Mouse (Mus musculus) embryo, embryonic 10.5 days (tissue): ENCODE measurements at regions not wholly inside any gene's neighbourhood (a gene's known extent, or its start where the extent isn't known, plus 50 kb on each side); places are given as distances from the start of the nearest gene placed in this dataset.

ENCODE experiments used
- DNase-seq: peaks from one replicate; pipeline ENCODE4 v3.0.0-alpha.2; 2015; ENCODE audit warnings: low spot score

GRCm38 (mm10) chr10:98572782-98573536, 341.2 kb upstream of the Atp2b1 start:
- no peak for DNase-seq

DNA sequence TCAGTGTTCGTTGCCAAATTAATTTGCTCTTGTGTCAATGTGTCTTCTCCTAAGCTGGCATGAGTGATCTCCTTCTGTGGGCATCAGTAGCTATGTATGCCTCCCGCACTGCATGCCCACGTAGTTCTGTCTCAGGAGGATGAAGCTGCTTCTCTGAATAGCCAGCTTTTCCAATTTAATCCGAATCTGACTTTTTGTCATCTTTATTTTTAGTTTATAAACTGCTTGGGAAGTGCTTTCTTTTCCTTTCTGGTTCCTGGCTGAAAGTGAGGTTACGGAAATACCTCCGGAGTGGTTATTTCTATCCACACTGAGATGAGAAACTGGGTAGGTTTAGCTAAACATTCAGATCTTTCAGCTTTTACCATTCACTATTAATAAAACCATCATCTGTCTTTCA, 337.2 kb upstream of the Atp2b1 start:
- no peak for DNase-seq

- DNase-seq = no peak
Observed at GRCm38 (mm10) chr10:98584776-98585175, 329.4 kb upstream of the Atp2b1 start.

GRCm38 (mm10) chr10:98589726-98590125, 324.5 kb upstream of the Atp2b1 start:
- DNase-seq = no peak

DNA sequence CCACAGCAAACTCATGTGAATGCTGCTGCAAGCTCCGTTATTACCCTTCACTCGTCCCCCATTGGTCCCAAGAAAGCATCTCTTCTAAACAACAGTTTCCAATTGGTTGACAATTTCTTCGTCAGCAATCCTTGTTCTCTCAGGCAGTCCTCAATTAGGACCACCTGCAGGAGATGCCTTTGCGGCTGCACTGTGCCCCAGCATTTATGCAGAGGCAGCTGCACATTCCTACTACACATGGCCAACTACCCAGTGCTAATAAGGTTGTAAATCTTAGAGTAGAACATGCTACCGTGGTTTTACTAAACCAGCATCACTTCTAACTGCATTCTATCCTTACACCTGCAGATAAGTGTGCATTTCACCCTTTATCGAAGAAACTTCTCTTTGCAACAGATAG, 322.1 kb upstream of the Atp2b1 start:
- no peak for DNase-seq

DNA sequence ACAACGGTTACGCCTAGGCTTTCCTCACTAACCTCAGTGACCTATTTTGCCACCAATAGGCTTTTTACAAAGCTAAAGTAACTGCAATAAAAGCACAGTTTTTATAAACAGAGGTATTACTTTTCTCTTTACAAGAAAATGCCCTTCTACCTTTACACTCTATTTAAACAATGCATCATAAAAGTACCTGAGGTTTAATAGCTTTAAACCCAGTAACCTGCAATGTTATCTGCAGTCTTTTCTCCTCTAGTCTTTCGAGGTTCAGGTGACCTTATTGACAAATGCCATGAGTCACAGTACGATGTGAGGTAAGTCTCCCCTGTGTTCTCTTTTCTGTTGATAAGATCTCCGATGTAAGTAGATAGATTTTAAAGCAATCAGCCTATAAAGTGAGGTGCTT, 320.3 kb upstream of the Atp2b1 start:
- no peak for DNase-seq

DNA sequence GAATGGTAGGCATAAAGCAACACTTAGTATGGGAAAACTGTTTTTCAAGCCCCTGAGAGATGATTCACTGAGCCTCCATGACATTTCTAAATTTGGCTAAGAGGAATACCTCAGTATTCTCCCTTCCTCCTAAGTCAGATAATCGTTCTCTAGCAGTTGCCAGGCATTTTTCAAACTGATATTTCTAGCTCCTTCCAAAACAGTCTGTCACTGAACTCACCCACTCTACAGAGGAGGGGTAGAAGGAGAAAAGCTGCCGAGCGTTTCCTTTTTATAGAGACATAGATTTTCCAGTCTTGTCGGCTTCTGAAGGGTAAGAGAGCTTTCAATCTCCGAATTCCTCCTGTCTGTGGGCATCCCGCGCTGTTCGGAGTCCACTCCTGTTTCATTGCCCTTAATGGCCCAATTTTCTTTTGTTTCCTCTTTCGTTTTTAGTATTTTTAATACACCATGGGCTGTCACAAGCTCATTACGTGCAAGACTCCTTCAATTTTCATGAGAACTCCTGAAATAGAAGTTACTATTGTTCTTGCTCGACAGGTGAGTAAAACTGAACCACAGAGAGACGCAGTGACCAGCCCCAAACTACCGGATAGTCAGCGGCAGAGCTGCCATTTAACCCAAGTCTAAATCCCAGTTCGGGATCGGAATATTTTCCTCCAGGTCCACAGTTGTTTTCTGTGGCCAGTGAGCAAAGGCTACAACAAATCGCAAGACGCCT, 305.8 kb upstream of the Atp2b1 start:
- DNase-seq = no peak

DNA sequence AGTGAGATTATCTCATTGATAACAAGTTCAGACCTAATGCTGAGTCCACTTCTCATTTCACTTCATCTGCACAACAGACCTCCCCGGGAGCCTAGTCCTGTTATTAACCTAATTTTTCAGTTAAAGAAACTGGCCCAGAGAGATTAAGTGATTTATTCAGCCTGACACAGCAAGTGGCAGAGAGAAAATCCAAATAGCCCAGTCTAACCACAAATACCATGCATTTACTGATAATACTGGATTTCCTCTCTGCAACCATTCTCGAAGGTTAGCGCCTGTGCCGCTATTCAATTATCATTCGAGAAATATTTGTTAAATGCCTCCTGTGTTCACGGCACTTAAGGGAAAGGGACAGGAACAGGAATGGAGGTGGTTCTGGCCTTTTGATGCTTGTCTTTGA, 303.5 kb upstream of the Atp2b1 start:
- DNase-seq = no peak

DNA sequence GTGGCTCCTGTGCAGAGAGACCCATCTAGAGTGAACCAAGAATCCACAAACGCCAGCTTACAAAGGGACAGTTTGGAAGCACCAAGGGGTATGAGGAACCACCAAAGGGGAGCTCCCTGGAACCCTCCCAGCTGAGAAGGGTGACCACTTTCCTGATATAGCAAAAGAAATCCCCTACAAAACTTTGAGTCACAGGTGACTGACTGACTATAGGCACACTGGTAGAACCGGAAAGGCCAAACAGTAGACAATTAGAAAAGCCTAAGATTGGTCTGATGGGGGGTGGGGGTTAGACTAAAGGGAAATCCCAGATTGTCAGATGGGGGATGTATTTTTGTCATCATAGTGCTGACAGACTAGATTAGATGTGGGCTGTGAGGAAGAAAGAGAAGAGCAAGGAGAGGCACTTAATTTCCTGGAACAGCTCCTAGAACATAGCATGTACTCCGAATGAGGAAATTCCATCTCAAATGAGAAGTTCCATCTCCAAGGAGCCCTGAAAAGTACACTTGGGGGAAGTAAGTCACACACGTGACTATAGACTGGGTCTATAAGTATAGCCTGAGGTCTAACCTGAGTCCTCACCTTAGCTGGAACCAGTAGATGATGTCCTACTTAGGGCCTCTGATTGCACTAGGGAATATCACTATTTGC, 302.4 kb upstream of the Atp2b1 start:
- no peak for DNase-seq

GRCm38 (mm10) chr10:98618736-98619525, 295.3 kb upstream of the Atp2b1 start:
- no peak for DNase-seq

GRCm38 (mm10) chr10:98624103-98624502, 290.1 kb upstream of the Atp2b1 start:
- DNase-seq = no peak

- no peak for DNase-seq
Observed at GRCm38 (mm10) chr10:98624681-98625321, 289.4 kb upstream of the Atp2b1 start.

GRCm38 (mm10) chr10:98628191-98628590, 286.0 kb upstream of the Atp2b1 start:
- no peak for DNase-seq

GRCm38 (mm10) chr10:98629248-98629647, 285.0 kb upstream of the Atp2b1 start:
- DNase-seq = no peak

DNA sequence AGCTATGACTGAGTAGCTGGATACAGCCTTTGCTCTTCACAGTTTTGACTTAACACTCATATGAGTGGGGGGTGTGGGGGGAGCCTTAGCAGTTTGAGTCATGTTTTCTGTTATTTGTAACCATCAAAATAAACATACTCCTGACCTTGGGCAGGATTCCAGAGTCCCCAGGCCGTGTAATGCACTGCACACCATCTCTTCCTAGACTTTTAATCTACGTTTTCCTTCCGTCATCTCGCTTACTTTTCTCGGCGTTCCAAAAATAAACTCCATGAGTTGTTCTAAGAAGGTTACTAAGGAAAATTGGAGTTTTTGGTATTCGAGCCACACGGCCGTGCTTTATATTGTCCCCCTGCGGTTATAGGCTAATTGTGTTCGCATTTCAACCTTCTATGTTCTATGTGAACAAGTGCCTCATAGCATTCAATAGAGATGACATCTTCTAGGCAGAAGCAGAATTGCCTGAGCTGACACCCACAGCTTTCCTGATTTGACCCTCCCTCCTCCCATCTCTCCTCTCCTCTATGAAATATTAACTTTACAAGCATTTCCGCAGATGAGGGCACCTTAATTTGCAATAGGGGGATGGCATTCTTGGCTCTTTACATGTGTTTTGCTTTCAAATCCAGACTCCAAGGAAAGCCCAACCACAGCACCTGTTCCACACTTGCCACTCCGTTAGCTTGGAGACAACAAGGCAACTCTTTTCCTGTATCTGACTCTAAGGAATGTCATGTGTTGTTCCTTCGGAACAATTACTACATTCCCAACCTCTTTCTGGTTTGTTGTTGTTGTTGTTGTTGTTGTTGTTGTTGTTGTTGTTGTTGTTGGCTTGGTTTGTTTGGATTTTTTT, 276.2 kb upstream of the Atp2b1 start:
- DNase-seq = no peak

DNA sequence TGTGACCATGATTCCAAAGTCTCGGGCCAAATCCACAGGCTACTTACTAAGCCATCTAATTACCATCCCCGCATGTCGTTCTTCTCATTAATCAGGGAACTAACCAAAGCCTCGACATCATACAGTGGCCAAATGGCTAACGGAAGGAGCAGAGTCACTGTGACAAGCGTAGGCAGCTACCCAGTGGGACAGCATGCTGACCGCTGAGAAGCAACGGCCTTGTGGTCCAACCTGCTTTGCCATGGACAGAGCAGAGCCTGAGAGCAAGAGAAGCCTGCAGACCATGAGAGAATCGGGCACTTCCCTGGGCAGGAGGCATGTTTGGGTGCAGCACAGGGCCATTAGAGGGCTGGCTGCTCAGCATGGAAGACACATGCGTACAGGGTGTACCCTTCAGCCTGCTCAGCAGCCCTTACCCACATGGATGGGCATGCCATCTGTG, 268.5 kb upstream of the Atp2b1 start:
- no peak for DNase-seq

DNA sequence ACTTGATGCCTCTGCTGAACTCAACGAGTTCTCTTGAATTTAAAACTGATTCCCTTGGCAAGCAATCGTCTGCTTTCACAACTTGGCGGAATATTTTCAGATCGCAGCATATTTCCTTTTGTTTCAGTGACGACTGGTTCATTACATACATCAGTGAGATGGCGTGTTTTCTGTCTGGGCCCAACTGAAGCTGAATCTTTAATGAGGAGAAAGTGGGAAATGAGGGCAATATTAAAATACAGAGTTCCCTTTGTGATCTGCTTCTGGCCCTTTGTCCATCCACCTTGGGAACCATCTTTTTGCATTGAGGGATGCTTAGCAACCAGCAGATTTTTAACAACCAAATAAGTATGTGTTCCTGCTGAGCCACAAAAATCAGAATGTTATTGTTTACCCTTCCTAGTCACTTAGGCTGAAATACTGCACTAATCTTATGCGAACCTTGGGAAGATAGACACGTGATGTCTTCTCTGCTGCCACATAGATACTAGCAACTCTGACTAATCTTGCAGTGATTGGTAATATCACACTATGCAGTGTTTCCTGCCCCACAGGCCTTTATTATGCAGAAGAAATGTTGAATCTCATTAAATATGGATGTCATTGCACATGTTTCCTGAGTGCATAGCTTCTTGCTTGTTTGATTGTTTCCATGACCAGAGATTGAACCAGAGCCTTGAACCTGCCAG, 267.8 kb upstream of the Atp2b1 start:
- DNase-seq = no peak

DNA sequence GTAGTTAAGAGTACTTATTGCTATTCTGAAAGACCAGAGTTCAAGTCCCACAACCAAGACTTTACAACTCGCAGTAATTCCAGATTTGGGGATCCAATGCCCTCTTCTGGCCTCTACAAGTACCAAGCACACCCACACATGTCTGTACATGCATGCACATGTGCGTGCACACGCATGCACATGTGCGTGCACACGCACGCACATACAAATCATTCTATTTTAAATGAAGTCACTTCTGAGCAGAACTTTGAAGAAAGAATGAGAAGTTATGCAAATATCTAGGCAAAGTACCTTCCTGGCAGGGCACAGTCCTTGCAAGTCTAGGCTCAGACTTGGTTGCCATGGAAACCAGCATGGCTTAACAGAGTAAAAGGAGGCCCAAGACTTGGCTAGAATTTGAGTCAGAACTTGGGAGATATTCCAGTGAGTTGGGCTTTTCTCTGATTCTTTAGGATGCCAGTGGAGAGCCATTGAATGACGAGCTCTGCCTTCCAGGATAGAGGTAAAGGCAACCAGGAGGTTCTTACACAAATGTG, 265.4 kb upstream of the Atp2b1 start:
- peak; percentile 30 for DNase-seq

DNA sequence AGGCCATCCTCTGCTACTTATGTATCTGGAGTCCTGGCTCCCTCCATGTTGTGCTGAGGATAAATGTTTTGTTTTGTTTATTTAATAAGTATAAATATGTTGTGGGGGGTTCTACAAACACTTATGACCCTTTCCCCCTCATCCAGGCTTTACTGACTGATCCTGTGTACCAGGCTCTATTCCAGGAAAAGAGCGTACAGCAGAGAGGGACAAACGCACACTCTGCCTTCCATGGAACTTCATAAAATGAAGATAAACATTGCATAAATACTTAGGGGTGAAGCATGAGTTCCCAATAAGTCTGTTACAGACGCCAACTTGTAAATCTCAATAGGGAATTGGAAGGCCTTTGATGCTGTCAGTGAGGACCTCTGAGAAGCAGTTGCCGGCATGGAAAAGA, 263.7 kb upstream of the Atp2b1 start:
- DNase-seq = no peak

- DNase-seq = no peak
Observed at GRCm38 (mm10) chr10:98651127-98651526, 263.1 kb upstream of the Atp2b1 start.
